Mouse (Mus musculus) left cerebral cortex, postnatal 25 days (tissue): ENCODE measurements at regions not wholly inside any gene's neighbourhood (a gene's known extent, or its start where the extent isn't known, plus 50 kb on each side); places are given as distances from the start of the nearest gene placed in this dataset.
"Not testable (repeated sequence)": the region's sequence is repeated elsewhere in the genome, so short reads cannot be mapped to it uniquely, and the experiment has no call there.

Source experiments
- DNase-seq, 2 experiments: peaks; one replicate each; pipeline ENCODE4 v3.0.0; 2022; ENCODE audit warnings: low spot score in 2 of 2, mixed read lengths in 1 of 2
- intact Hi-C: fragments of 180-260 bp; cut with DNase I; formaldehyde crosslinking; loops from one replicate; pipeline ENCODE4 v1.15.1; 2025

GRCm38 (mm10) chr8:15670722-15671121 lies 624.8 kb upstream of the BB014433 start:
- intact Hi-C loops, result no loop called here
- no peak for DNase-seq

- DNase-seq, result no peak
- intact Hi-C loops, result no loop called here
Observed at GRCm38 (mm10) chr8:15670298-15670697, 624.4 kb upstream of the BB014433 start.

- intact Hi-C loops, result no loop called here
- DNase-seq, result no peak
Observed at GRCm38 (mm10) chr8:15669515-15669914, 623.6 kb upstream of the BB014433 start.

- intact Hi-C loops, result no loop called here
- peak in 1 of 2 experiments; percentile 19 for DNase-seq
Observed at GRCm38 (mm10) chr8:15660602-15661001, 614.7 kb upstream of the BB014433 start.

GRCm38 (mm10) chr8:15634769-15635366 lies 589.0 kb upstream of the BB014433 start:
- intact Hi-C loops, result no loop called here
- no peak for DNase-seq

- peak in 1 of 2 experiments; percentile 47 for DNase-seq
- intact Hi-C loops, result no loop called here
Observed at GRCm38 (mm10) chr8:15628584-15628983, 582.7 kb upstream of the BB014433 start.

- intact Hi-C loops, DNase-seq: not testable (repeated sequence)
Observed at GRCm38 (mm10) chr8:15623602-15624392, 577.9 kb upstream of the BB014433 start.

- intact Hi-C loops, result no loop called here
- no peak for DNase-seq
Observed at GRCm38 (mm10) chr8:15610217-15610616, 564.3 kb upstream of the BB014433 start.

- intact Hi-C loops, result no loop called here
- DNase-seq, result no peak
Observed at GRCm38 (mm10) chr8:15607598-15608215, 561.8 kb upstream of the BB014433 start.

- intact Hi-C loops, result loop anchor here (1.0 kb wide), 1 partner anchor 128 kb away; no protein-coding TSS in a partner anchor
- peak; percentile 43 to 52 for DNase-seq
Observed at GRCm38 (mm10) chr8:15601531-15601930, 555.7 kb upstream of the BB014433 start.

GRCm38 (mm10) chr8:15593106-15593505 lies 547.2 kb upstream of the BB014433 start:
- intact Hi-C loops, result loop anchor here (5.0 kb wide), 1 partner anchor 96 kb away; no protein-coding TSS in a partner anchor

GRCm38 (mm10) chr8:15583782-15584181 lies 537.9 kb upstream of the BB014433 start:
- intact Hi-C loops, result no loop called here
- DNase-seq, result no peak

More at GRCm38 (mm10) chr8:15593106-15593505, 547.2 kb upstream of the BB014433 start:
- peak in 1 of 2 experiments; percentile 62 for DNase-seq

GRCm38 (mm10) chr8:15570091-15570490 lies 524.2 kb upstream of the BB014433 start:
- intact Hi-C loops, result loop anchor here (1.0 to 10.0 kb wide), 2 partner anchors 74 to 425 kb away; no protein-coding TSS in a partner anchor
- peak; percentile 51 to 96 for DNase-seq

GRCm38 (mm10) chr8:15567742-15568141 lies 521.9 kb upstream of the BB014433 start:
- DNase-seq, result no peak
- intact Hi-C loops, result no loop called here

GRCm38 (mm10) chr8:15562310-15563296 lies 516.7 kb upstream of the BB014433 start:
- DNase-seq, result peak; percentile 38 to 62

GRCm38 (mm10) chr8:15532027-15532426 lies 486.1 kb upstream of the BB014433 start:
- DNase-seq, result no peak
- intact Hi-C loops, result no loop called here

More at GRCm38 (mm10) chr8:15562310-15563296, 516.7 kb upstream of the BB014433 start:
- intact Hi-C loops, result no loop called here

GRCm38 (mm10) chr8:15525461-15525860 lies 479.6 kb upstream of the BB014433 start:
- DNase-seq, result no peak
- intact Hi-C loops, result no loop called here

- peak; percentile 82 to 91 for DNase-seq
Observed at GRCm38 (mm10) chr8:15519896-15520295, 474.0 kb upstream of the BB014433 start.

GRCm38 (mm10) chr8:15500973-15501372 lies 455.1 kb upstream of the BB014433 start:
- DNase-seq, result peak; percentile 44 to 77
- intact Hi-C loops, result no loop called here

More at GRCm38 (mm10) chr8:15519896-15520295, 474.0 kb upstream of the BB014433 start:
- intact Hi-C loops, result not testable (repeated sequence)
